8 mouse cellular contexts compared by ENCODE assay signal in the genomic region with DNA sequence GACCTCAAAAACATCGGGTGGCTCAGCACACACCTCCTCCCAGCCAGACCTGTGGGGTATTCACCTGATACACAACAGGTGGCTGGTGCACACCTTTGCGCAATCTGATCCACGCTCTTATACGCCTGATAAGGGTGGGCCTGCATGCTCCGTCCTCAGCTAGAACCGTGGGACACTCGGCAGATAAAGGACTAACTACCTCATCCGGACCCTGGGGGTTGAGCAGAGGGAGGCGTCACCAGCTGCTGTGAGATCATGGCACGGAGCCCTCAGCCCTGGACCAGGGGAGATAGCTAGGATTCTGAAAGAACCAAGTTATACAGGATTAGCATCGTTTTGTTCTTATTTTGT. TPM values are rescaled to one million over a fixed set of nuclear protein-coding genes. Genes with fewer than 3 reads are reported as not detected.
DNase-seq lines count a peak whose midpoint lies in the region; ATAC-seq and TF ChIP-seq lines count a peak whose summit lies in the region.

A gene (plus strand): TSS at position 73 of the 351 bp plus-strand sequence.

- ATAC-seq in liver, embryonic 12.5 days, result peak; percentile 61
- ATAC-seq in monocyte, adult 5-6 weeks (replicated peaks; ENCODE audit: insufficient number of reproducible peaks, low FRiP score, low TSS enrichment, poor library complexity, severe bottlenecking), result peak; percentile 34

- peak; percentile 41 for DNase-seq in adipocyte (ENCODE audit: low spot score)
- peak; percentile 52 for DNase-seq in embryonic facial prominence, embryonic 10.5 days (ENCODE audit: low spot score)
- DNase-seq in heart, adult 8-10 months (ENCODE audit: low spot score), result peak; percentile 58
- peak; percentile 57 for DNase-seq in kidney, adult 18-20 months
- peak; percentile 79 for DNase-seq in testis, postnatal 10 days (ENCODE audit: low spot score)

- TF ChIP-seq CTCF in C2C12 (IDR thresholded peaks at IDR 0.05; ENCODE audit: control insufficient read depth, insufficient read depth, insufficient read length), result no peak

- H3K4me2 ChIP-seq in liver, embryonic 12.5 days, result peak within 1 kb of the TSS; percentile 91

- H3K4me3 ChIP-seq in C2C12 (ENCODE audit: insufficient read depth, poor library complexity, severe bottlenecking), result peak within 1 kb of the TSS; percentile 75
- peak within 1 kb of the TSS; percentile 83 for H3K4me3 ChIP-seq in embryonic facial prominence, embryonic 10.5 days
- peak within 1 kb of the TSS; percentile 83 for H3K4me3 ChIP-seq in liver, embryonic 12.5 days

- H3K27me3 ChIP-seq in C2C12 (ENCODE audit: control insufficient read depth, insufficient read depth, insufficient read length), result no peaks in the 10 kb centered on the region
- H3K27me3 ChIP-seq in embryonic facial prominence, embryonic 10.5 days (replicated peaks; ENCODE audit: low read depth, poor library complexity, severe bottlenecking), result no peaks in the 10 kb centered on the region
- H3K27me3 ChIP-seq in liver, embryonic 12.5 days (replicated peaks), result no peaks in the 10 kb centered on the region

- H3K9ac ChIP-seq in liver, embryonic 12.5 days, result peak within 1 kb of the TSS; percentile 93

- peaks cover 36% of the 10 kb centered on the region for H3K79me2 ChIP-seq in C2C12 (ENCODE audit: control insufficient read depth, insufficient read depth)

- WGBS in embryonic facial prominence, embryonic 10.5 days, result 3% methylated on average over 11 of the region's 11 CpGs
- under 1% methylated on average over 11 of the region's 11 CpGs for WGBS in liver, embryonic 12.5 days (ENCODE audit: insufficient replicate concordance)

- no peaks in the 10 kb centered on the region for H3K9me3 ChIP-seq in embryonic facial prominence, embryonic 10.5 days
- no peaks in the 10 kb centered on the region for H3K9me3 ChIP-seq in liver, embryonic 12.5 days (replicated peaks)

- no peaks in the 10 kb centered on the region for H3K36me3 ChIP-seq in C2C12 (ENCODE audit: control insufficient read depth, insufficient read depth)
- no peaks in the 10 kb centered on the region; the same call in 1 of the 2 replicates for H3K36me3 ChIP-seq in embryonic facial prominence, embryonic 10.5 days (replicated peaks)
- H3K36me3 ChIP-seq in liver, embryonic 12.5 days, result peaks cover 4% of the 10 kb centered on the region; the same call in 1 of the 2 replicates

- peaks cover 28% of the 10 kb centered on the region for H3K4me1 ChIP-seq in embryonic facial prominence, embryonic 10.5 days
- peaks cover 65% of the 10 kb centered on the region for H3K4me1 ChIP-seq in liver, embryonic 12.5 days

- peak within 1 kb of the TSS; percentile 93 for H3K27ac ChIP-seq in embryonic facial prominence, embryonic 10.5 days (replicated peaks)
- H3K27ac ChIP-seq in liver, embryonic 12.5 days, result peak within 1 kb of the TSS; percentile 90

- peaks cover 15% of the 10 kb centered on the region for H3K79me3 ChIP-seq in C2C12 (ENCODE audit: low read depth)

- peak within 1 kb of the TSS; percentile 91 for H3ac ChIP-seq in C2C12 (ENCODE audit: control insufficient read depth, insufficient read length, low read depth)

TF ChIP-seq in C2C12, 6 proteins besides CTCF, POLR2A, EP300 and RAD21:
- TF ChIP-seq USF1 (IDR thresholded peaks at IDR 0.05; ENCODE audit: low read depth) (no peak), MYOG (IDR thresholded peaks at IDR 0.05; ENCODE audit: control insufficient read depth, extremely low read depth, insufficient read length) (no peak), MAX (IDR thresholded peaks at IDR 0.05) (no peak), MYOD1 (IDR thresholded peaks at IDR 0.05; ENCODE audit: control insufficient read depth, insufficient read length, low read depth) (no peak), CEBPB (IDR thresholded peaks at IDR 0.05; ENCODE audit: low read depth) (no peak), FOSL1 (IDR thresholded peaks at IDR 0.05; ENCODE audit: insufficient read depth, low read length, poor library complexity, severe bottlenecking) (no peak)

RNA-seq across cellular contexts. Expression of the gene that starts here (rescaled TPM):
- polyA plus RNA-seq in C2C12 (2012; fragmentation: generic; extraction: Trizol), result not detected
- not detected in 2 replicates for polyA plus RNA-seq in embryonic facial prominence, embryonic 10.5 days (2016; fragmentation: Nextera tagmentation; extraction: Ambion mirVana)
- total RNA-seq in heart, adult 8-10 months (2022), result 1 to 10 TPM in 2 of 4 experiments, under 1 TPM in 2; 0.49 to 2.4 (median 0.91) TPM
- polyA plus RNA-seq in liver, embryonic 12.5 days (2016; fragmentation: Nextera tagmentation; extraction: Ambion mirVana), result not detected in 2 replicates
- 0.49 to 16.1 TPM (median 12.5 TPM) in 3 replicates for total RNA-seq in monocyte, adult 5-6 weeks (2017)

Comparison
In these comparisons a context has a peak if more than half of its experiments do, and no peak if none do; other contexts are left out.
1. Peak in every context shown above with its lines: DNase-seq, ATAC-seq, H3K4me3 ChIP-seq and H3K27ac ChIP-seq.
2. Peak in DNase-seq, H3K4me3 ChIP-seq and H3K27ac ChIP-seq in embryonic facial prominence, embryonic 10.5 days; RNA of the gene not detected or under 1 TPM.
3. Peak in ATAC-seq, H3K4me3 ChIP-seq, H3K27ac ChIP-seq, H3K9ac ChIP-seq and H3K4me2 ChIP-seq in liver, embryonic 12.5 days; RNA of the gene not detected or under 1 TPM.